Mouse (Mus musculus) urinary bladder, postnatal 36 days (tissue): ENCODE data around the gene Tmco4.
"Not testable (repeated sequence)": the region's sequence is repeated elsewhere in the genome, so short reads cannot be mapped to it uniquely, and the experiment has no call there.

Source experiments
- DNase-seq, 2 experiments: peaks; one replicate each; pipeline ENCODE4 v3.0.0; 2022; ENCODE audit warnings: low spot score in 2 of 2, mixed read lengths in 1 of 2

Gene Tmco4

GRCm38 (mm10) chr4:138973719-138974115, 1.0 kb downstream of the Tmco4 start:
- DNase-seq: no peak

- DNase-seq: not testable (repeated sequence)
These were observed 1.9 kb downstream of the Tmco4 start for GRCm38 (mm10) chr4:138974540-138974939.

GRCm38 (mm10) chr4:138975194-138975593, 2.5 kb downstream of the Tmco4 start:
- DNase-seq: no peak

- DNase-seq: no peak
These were observed 3.4 kb downstream of the Tmco4 start for GRCm38 (mm10) chr4:138976046-138976445.

- no peak for DNase-seq
These were observed 7.3 kb downstream of the Tmco4 start for GRCm38 (mm10) chr4:138980021-138980420.

- DNase-seq: no peak
These were observed 8.2 kb downstream of the Tmco4 start for GRCm38 (mm10) chr4:138980771-138981420.

GRCm38 (mm10) chr4:138983422-138983821, 10.7 kb downstream of the Tmco4 start:
- DNase-seq: peak in 1 of 2 experiments; percentile 36

GRCm38 (mm10) chr4:138984744-138985143, 12.1 kb downstream of the Tmco4 start:
- DNase-seq: no peak

- no peak for DNase-seq
These were observed 13.6 kb downstream of the Tmco4 start for GRCm38 (mm10) chr4:138986280-138986679.

GRCm38 (mm10) chr4:138994389-138994788, 21.7 kb downstream of the Tmco4 start:
- DNase-seq: no peak

- no peak for DNase-seq
These were observed 23.7 kb downstream of the Tmco4 start for GRCm38 (mm10) chr4:138996410-138996809.

GRCm38 (mm10) chr4:138997121-138997520, 24.4 kb downstream of the Tmco4 start:
- DNase-seq: no peak

GRCm38 (mm10) chr4:138998611-138999010, 25.9 kb downstream of the Tmco4 start:
- DNase-seq: no peak

- DNase-seq: no peak
These were observed 28.3 kb downstream of the Tmco4 start for GRCm38 (mm10) chr4:139001026-139001425.

- peak in 1 of 2 experiments; percentile 16 for DNase-seq
These were observed 28.7 kb downstream of the Tmco4 start for GRCm38 (mm10) chr4:139001433-139001832.

- no peak for DNase-seq
These were observed 31.4 kb downstream of the Tmco4 start for GRCm38 (mm10) chr4:139004067-139004466.

- DNase-seq: no peak
These were observed 32.5 kb downstream of the Tmco4 start for GRCm38 (mm10) chr4:139005214-139005613.

GRCm38 (mm10) chr4:139007353-139007752, 34.7 kb downstream of the Tmco4 start:
- DNase-seq: no peak

GRCm38 (mm10) chr4:139007981-139008536, 35.4 kb downstream of the Tmco4 start:
- no peak for DNase-seq

- peak; percentile 57 to 62 for DNase-seq
These were observed 38.6 kb downstream of the Tmco4 start for GRCm38 (mm10) chr4:139011201-139011702.

GRCm38 (mm10) chr4:139013281-139013680, 40.6 kb downstream of the Tmco4 start:
- peak in 1 of 2 experiments; percentile 52 for DNase-seq

- DNase-seq: no peak
These were observed 42.1 kb downstream of the Tmco4 start for GRCm38 (mm10) chr4:139014793-139015192.

GRCm38 (mm10) chr4:139018388-139018787, 45.7 kb downstream of the Tmco4 start:
- no peak for DNase-seq
